Mouse (Mus musculus) spleen, adult 2 months (tissue): ENCODE results near the gene Fra10ac1.

Experiments used
- CTCF ChIP-seq: fragments of 200-500 bp; IDR thresholded peaks from 2 replicates; pipeline ENCODE4 v1.5.1; 2011; ENCODE audit warnings: mild to moderate bottlenecking, inconsistent platforms; ENCODE audit not compliant: insufficient read depth, insufficient read length, insufficient replicate concordance; ENCODE audit errors: extremely low read depth
- POLR2A ChIP-seq: fragments of 200-500 bp; IDR thresholded peaks from 2 replicates; pipeline ENCODE4 v1.6.1; 2011; ENCODE audit warnings: low read depth, low read length, inconsistent platforms

GRCm38 (mm10) chr19:38156243-38156642 lies 67.7 kb downstream of the Fra10ac1 start:
- TF ChIP-seq POLR2A (no peak), CTCF (no peak)
